Mouse (Mus musculus) left cerebral cortex, adult 6 months (tissue): ENCODE measurements around the gene C1qtnf5. TPM values are rescaled to one million over a fixed set of nuclear protein-coding genes. Genes with fewer than 3 reads are reported as not detected.

ENCODE experiments used
- long read RNA-seq, 2 experiments: library from polyadenylated mRNA; unstranded; transcript quantifications; one replicate each; pipeline ENCODE4 v2.0.0; 2019 to 2020
- polyA plus RNA-seq: library from polyadenylated mRNA; unstranded; fragments of <200 nt; fragmentation: Nextera tagmentation; gene quantifications from 2 replicates; pipeline ENCODE4 v1.2.3, GENCODE M21; 2021

C1qtnf5 gene
- 25.1 and 31.8 TPM in 2 replicates for polyA plus RNA-seq
- long read RNA-seq, experiment 1, transcript C1qtnf5-204 (3 exons, 1,365 nt): major isoform, 22 of 47 reads
- long read RNA-seq, experiment 1, transcript C1qtnf5-206 (2 exons, 707 nt): minor isoform, 19 of 47 reads
- long read RNA-seq, experiment 1, partial matches to known transcripts: 0 of 47 reads
- long read RNA-seq, experiment 1, other reads (novel, unspliced or antisense): 1 of 47 reads
- long read RNA-seq, experiment 2, transcript C1qtnf5-206 (2 exons, 707 nt): minor isoform, 10 of 31 reads
- long read RNA-seq, experiment 2, transcript C1qtnf5-204 (3 exons, 1,365 nt): major isoform, 16 of 31 reads
- long read RNA-seq, experiment 2, partial matches to known transcripts: 0 of 31 reads
- long read RNA-seq, experiment 2, other reads (novel, unspliced or antisense): 1 of 31 reads

GRCm38 (mm10) chr9:44107110-44107509 is at the start of gene C1qtnf5:
TSS of gene C1qtnf5 (plus strand) at chr9:44107245.

GRCm38 (mm10) chr9:44066785-44067225 is 40.2 kb upstream of the C1qtnf5 start, which contains the start of gene Usp2:
TSS of gene Usp2 (plus strand) at chr9:44067021.

DNA sequence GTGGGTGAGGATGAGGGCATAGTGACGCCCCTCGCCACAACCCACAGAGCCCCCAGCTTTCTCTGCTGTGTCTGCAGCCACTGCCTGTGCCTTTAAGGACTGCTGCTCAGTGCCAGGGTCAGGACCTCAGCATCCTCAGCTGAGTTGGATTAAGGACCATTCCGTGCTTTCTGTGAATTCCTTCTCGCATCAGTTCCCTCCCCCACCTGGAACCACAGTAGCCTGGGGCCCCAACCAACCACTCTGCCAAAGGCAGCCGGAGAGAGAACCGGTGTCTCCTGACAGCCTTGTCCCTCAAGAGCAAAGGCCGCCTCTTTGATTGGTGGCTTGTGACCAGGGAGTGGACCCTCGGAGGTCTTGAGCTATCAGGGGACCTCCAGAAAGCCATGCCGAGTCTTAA is 5.6 kb upstream of the C1qtnf5 start, which contains the start of gene Mfrp:
TSS of gene Mfrp (plus strand) at position 240 of the 400 bp plus-strand sequence.

DNA sequence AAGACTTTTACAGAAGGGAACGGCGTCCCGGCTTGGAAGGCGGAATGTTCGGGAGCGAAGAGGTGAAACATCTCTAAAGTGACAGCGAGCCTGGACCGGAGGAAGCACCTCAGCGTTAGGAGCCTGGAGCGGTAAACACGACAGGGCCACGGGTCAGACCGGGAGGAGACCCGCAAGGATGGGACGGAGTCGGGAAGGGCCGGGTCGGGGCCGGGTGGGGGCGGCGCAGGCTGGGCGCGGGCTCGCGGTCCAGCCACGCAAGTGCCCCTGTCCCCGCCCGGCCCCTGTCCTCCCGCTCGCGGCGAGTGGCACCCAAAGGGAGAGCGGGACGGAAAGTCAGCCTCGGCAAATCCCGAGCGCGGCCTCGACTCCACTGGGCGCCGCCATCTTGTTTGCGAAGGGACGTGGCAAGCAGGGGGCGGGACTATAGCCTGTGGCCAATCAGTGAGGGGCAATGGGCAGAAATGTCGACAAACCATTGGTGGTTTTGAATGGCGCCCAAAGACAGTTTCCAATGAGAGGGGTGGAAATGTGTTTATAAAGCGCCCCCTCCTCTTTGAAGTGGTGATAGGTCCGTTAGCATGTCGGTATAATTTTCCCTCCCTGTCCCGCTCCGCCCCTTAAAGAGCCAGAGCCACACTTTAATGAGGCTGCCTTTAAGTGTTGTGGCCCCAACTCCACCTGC is 6.2 kb downstream of the C1qtnf5 start, which contains the start of the genes Gm49380 and Rnf26:
TSS of gene Gm49380 (minus strand) at position 396 of the 685 bp plus-strand sequence.
TSS of gene Rnf26 (minus strand) at position 413 of the 685 bp plus-strand sequence.

DNA sequence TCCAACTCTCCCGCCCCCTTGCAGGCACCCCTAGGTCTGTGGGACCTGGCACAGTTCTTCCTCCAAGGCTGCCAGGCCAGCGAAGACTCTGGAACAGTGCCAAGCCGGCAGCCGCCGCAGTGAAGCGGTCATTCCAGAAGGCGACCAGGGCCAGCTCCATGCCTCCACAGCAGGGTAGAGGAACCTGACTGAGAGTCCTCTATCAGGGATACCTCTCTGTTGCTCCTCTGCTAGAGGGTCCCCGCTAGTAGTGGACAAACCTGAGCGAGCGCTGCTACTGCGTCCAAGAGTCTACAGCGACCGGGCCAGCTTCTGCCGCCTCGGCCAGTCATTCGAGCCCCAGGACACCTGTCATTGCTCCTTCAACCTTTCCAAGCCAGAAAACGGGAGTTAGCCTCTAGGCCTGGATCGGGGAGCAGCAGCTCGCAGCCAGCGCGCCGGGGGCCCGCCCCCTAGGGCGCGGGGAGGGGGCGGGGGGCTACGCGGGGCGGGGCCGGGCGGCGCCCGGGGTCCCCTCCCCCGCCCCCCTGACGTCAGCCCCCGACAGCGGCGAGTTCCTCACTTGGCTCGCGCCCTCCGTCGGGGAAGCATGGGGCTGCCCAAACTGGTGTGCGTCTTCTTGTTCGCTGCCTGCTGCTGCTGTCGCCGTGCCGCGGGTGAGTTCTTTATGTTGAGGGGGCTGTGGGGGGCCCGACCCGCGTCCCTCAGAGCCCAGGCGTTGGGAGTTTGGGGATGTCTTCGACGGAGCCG is 27.2 kb downstream of the C1qtnf5 start, which contains the start of gene Mcam:
TSS of gene Mcam (plus strand) at position 369 of the 750 bp plus-strand sequence.

Other genes with a start within 250 kb of the C1qtnf5 start
- 304 and 337 TPM in 2 replicates for gene Thy1, start 63.9 kb upstream of the C1qtnf5 start, polyA plus RNA-seq
- 119 and 125 TPM in 2 replicates for gene Usp2, start 40.2 kb upstream of the C1qtnf5 start, polyA plus RNA-seq
- gene Mfrp, start 5.5 kb upstream of the C1qtnf5 start, polyA plus RNA-seq: 0.04 and 0.09 TPM in 2 replicates
- gene Gm49380, start 6.3 kb downstream of the C1qtnf5 start, polyA plus RNA-seq: 0.18 and 0.23 TPM in 2 replicates
- 9.9 and 25.8 TPM in 2 replicates for gene Rnf26, start 6.3 kb downstream of the C1qtnf5 start, polyA plus RNA-seq
- gene Mcam, start 27.2 kb downstream of the C1qtnf5 start, polyA plus RNA-seq: 3.0 and 4.2 TPM in 2 replicates
- 8.2 and 8.3 TPM in 2 replicates for gene Cbl, start 126.8 kb downstream of the C1qtnf5 start, polyA plus RNA-seq
- 5.5 and 6.3 TPM in 2 replicates for gene Ccdc153, start 133.4 kb downstream of the C1qtnf5 start, polyA plus RNA-seq
- 0.29 and 0.55 TPM in 2 replicates for gene Pdzd3, start 144.2 kb downstream of the C1qtnf5 start, polyA plus RNA-seq
- gene Nlrx1, start 161.4 kb downstream of the C1qtnf5 start, polyA plus RNA-seq: 3.7 and 6.2 TPM in 2 replicates
- 16.5 and 27.8 TPM in 2 replicates for gene Abcg4, start 181.4 kb downstream of the C1qtnf5 start, polyA plus RNA-seq
- 3.3 and 4.6 TPM in 2 replicates for gene Hinfp, start 198.4 kb downstream of the C1qtnf5 start, polyA plus RNA-seq
- gene C2cd2l, start 213.0 kb downstream of the C1qtnf5 start, polyA plus RNA-seq: 18.2 and 67.4 TPM in 2 replicates
- gene Dpagt1, start 218.8 kb downstream of the C1qtnf5 start, polyA plus RNA-seq: 8.7 and 14.8 TPM in 2 replicates
- 41.4 and 74.1 TPM in 2 replicates for gene H2afx, start 227.4 kb downstream of the C1qtnf5 start, polyA plus RNA-seq
- 26.9 and 35.2 TPM in 2 replicates for gene Hmbs, start 237.0 kb downstream of the C1qtnf5 start, polyA plus RNA-seq